Mouse (Mus musculus) neural tube, embryonic 11.5 days (tissue): Measurements from ENCODE around the gene Pdcd1lg2. TPM values are rescaled to one million over a fixed set of nuclear protein-coding genes. Genes with fewer than 3 reads are reported as not detected.
A peak's percentile ranks its signal among the peaks of the same experiment; 100 is the strongest.

Experiments
- ATAC-seq: fragments of 200-750 bp; cut with Nextera tagmentation; 2 replicates; pipeline ENCODE4 v1.8.0; 2017; ENCODE audit warnings: moderate number of reproducible peaks, mild to moderate bottlenecking, moderate TSS enrichment, moderate library complexity; ENCODE audit not compliant: insufficient read depth, low FRiP score, low TSS enrichment
- DNase-seq: peaks from one replicate; pipeline ENCODE4 v3.0.0-alpha.2; 2015; ENCODE audit warnings: low spot score
- H3K27ac ChIP-seq: fragments of 300-500 bp; sonication (generic); 2 replicates; pipeline ENCODE4 v1.5.1; 2014; ENCODE audit warnings: low read depth, mild to moderate bottlenecking, low read length
- H3K27me3 ChIP-seq: fragments of 300-500 bp; sonication (generic); 2 replicates; pipeline ENCODE4 v1.6.1; 2014; ENCODE audit warnings: mild to moderate bottlenecking, low read length, mixed read lengths; ENCODE audit not compliant: control insufficient read depth, insufficient read depth
- H3K36me3 ChIP-seq: fragments of 300-500 bp; sonication (generic); 2 replicates; pipeline ENCODE4 v1.6.1; 2014; ENCODE audit warnings: mild to moderate bottlenecking, low read length, moderate library complexity, mixed read lengths; ENCODE audit not compliant: control insufficient read depth, insufficient read depth
- H3K4me1 ChIP-seq: fragments of 300-500 bp; sonication (generic); 2 replicates; pipeline ENCODE4 v1.6.1; 2014; ENCODE audit warnings: low read length, mixed read lengths; ENCODE audit not compliant: control insufficient read depth, insufficient read depth
- H3K4me2 ChIP-seq: fragments of 300-500 bp; sonication (generic); 2 replicates; pipeline ENCODE4 v1.6.1; 2014; ENCODE audit warnings: low read depth, mild to moderate bottlenecking, moderate library complexity
- H3K4me3 ChIP-seq: fragments of 300-500 bp; sonication (generic); 2 replicates; pipeline ENCODE4 v1.5.1; 2014; ENCODE audit warnings: low read depth, low read length
- H3K9ac ChIP-seq: fragments of 300-500 bp; sonication (generic); 2 replicates; pipeline ENCODE4 v1.6.1; 2014; ENCODE audit warnings: mild to moderate bottlenecking, low read length
- H3K9me3 ChIP-seq: fragments of 300-500 bp; sonication (generic); 2 replicates; pipeline ENCODE4 v1.6.1; 2016; ENCODE audit warnings: low read length; ENCODE audit not compliant: control insufficient read depth
- WGBS: fragments of 180-500 bp; shearing (Covaris S2); extraction: QIAGEN DNeasy Blood & Tissue Kit; methylation state at CpG from one replicate; pipeline ENCODE4 v1.1.7; 2014; 5-methylcytosine and 5-hydroxymethylcytosine counted together
- polyA plus RNA-seq: library from polyadenylated mRNA; unstranded; fragments of >200 nt; fragmentation: Nextera tagmentation; extraction: Ambion mirVana; gene quantifications from 2 replicates; pipeline ENCODE4 v1.2.1, GENCODE M21; 2014

Gene Pdcd1lg2
- polyA plus RNA-seq, 1 experiment from 2014 or later: not detected

- Histone ChIP-seq H3K9ac (no peak overlapping the region), H3K4me1 (no peaks in the 10 kb centered on the region), H3K4me2 (no peak overlapping the region), H3K27ac (no peak overlapping the region), H3K4me3 (no peak overlapping the region), H3K9me3 (no peaks in the 10 kb centered on the region), H3K36me3 (no peaks in the 10 kb centered on the region), H3K27me3 (no peaks in the 10 kb centered on the region)
- ATAC-seq (no peak), DNase-seq (no peak)
- 91% methylated on average over 7 of the region's 7 CpGs for WGBS
These were observed 53.1 kb downstream of the Pdcd1lg2 start for GRCm38 (mm10) chr19:29463645-29464395.

DNA sequence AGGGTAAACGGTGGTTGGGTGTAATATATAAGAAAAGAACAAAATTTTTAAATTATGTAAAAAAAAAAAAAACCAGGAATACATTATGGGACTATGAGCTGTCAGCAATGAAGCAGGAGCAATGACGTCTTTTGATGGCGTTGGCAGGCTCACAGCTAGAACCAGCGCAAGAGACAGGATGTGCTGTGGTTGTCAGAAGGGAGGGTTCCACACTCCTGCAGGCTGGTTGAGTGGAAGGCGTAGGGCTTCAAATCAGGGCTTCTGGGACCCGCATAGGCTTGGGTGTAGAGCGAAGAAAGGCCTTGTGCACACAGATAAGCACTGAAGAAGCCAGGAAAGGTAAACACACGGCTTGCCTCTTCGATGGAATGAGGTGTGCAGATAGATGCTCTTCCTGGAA lies 56.1 kb downstream of the Pdcd1lg2 start:
- H3K27ac ChIP-seq: no peak overlapping the region
- H3K9ac ChIP-seq: no peak overlapping the region
- WGBS: 87% methylated on average over 9 of the region's 9 CpGs
- DNase-seq: no peak
- no peaks in the 10 kb centered on the region for H3K27me3 ChIP-seq
- H3K4me2 ChIP-seq: no peak overlapping the region
- H3K9me3 ChIP-seq: no peaks in the 10 kb centered on the region
- 0 out of 2 replicates have a peak, but pooled peaks cover 4% of the 10 kb centered on the region for H3K4me1 ChIP-seq
- ATAC-seq: no peak
- H3K36me3 ChIP-seq: no peaks in the 10 kb centered on the region
- H3K4me3 ChIP-seq: no peak overlapping the region

GRCm38 (mm10) chr19:29468941-29469685 lies 58.4 kb downstream of the Pdcd1lg2 start:
- 93% methylated on average over 10 of the region's 10 CpGs for WGBS
- H3K27me3 ChIP-seq: no peaks in the 10 kb centered on the region
- H3K9me3 ChIP-seq: no peaks in the 10 kb centered on the region
- no peak overlapping the region for H3K4me3 ChIP-seq
- no peak overlapping the region for H3K4me2 ChIP-seq
- ATAC-seq: no peak
- no peaks in the 10 kb centered on the region for H3K36me3 ChIP-seq
- no peak for DNase-seq
- H3K27ac ChIP-seq: no peak overlapping the region
- H3K9ac ChIP-seq: no peak overlapping the region
- 0 out of 2 replicates have a peak, but pooled peaks cover 4% of the 10 kb centered on the region for H3K4me1 ChIP-seq

GRCm38 (mm10) chr19:29469686-29470254 lies 59.1 kb downstream of the Pdcd1lg2 start:
- H3K36me3 ChIP-seq: no peaks in the 10 kb centered on the region
- H3K9me3 ChIP-seq: no peaks in the 10 kb centered on the region
- no peak overlapping the region for H3K4me2 ChIP-seq
- DNase-seq (no peak), ATAC-seq (no peak)
- 88% methylated on average over 2 of the region's 2 CpGs for WGBS
- H3K9ac ChIP-seq: no peak overlapping the region
- H3K27ac ChIP-seq: no peak overlapping the region
- no peaks in the 10 kb centered on the region for H3K27me3 ChIP-seq
- H3K4me3 ChIP-seq: no peak overlapping the region
- H3K4me1 ChIP-seq: 0 out of 2 replicates have a peak, but pooled peaks cover 4% of the 10 kb centered on the region

DNA sequence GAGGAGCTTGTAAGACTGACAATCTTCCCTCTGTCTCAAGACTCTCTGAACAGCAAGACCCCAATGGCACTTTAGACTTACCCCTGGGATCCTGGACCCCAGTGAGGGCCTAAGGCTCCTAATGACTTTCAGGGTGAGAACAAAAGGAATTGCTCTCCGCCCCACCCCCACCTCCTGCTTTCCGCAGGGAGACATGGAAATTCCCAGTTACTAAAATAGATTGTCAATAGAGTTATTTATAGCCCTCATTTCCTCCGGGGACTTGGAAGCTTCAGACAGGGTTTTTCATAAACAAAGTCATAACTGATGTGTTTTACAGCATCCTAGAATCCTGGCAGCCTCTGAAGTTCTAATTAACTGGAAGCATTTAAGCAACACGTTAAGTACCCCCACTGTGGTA lies 59.9 kb downstream of the Pdcd1lg2 start:
- H3K9me3 ChIP-seq: no peaks in the 10 kb centered on the region
- H3K4me1 ChIP-seq: 0 out of 2 replicates have a peak, but pooled peaks cover 4% of the 10 kb centered on the region
- DNase-seq: no peak
- no peaks in the 10 kb centered on the region for H3K27me3 ChIP-seq
- 0 out of 2 replicates have a peak overlapping the region, but pooled peaks have one; percentile 27 for H3K27ac ChIP-seq
- no peak for ATAC-seq
- H3K4me2 ChIP-seq: no peak overlapping the region
- no peak overlapping the region for H3K4me3 ChIP-seq
- H3K36me3 ChIP-seq: no peaks in the 10 kb centered on the region
- no peak overlapping the region for H3K9ac ChIP-seq
- WGBS: 12% methylated on average over 4 of the region's 4 CpGs

DNA sequence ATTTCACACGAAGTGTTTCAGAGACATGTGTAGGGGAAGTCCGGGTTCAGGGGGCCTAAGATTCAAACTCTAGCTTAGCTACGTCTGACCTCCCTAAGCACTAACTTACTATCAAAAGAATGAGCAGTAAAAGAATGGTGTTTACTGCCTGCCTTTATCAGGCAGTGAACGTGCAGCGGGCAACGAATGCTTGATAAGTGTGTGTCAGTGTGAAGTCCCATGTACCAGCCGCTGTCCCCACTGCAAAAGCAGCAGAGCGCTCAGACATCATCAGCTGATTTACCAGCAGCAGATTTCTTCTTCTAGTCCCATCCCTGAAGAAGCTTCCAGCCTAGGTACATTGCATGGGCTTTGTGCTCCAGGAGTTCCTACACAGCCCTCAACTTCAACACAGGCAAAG lies 61.7 kb downstream of the Pdcd1lg2 start:
- ATAC-seq (no peak), DNase-seq (no peak)
- H3K27me3 ChIP-seq: no peaks in the 10 kb centered on the region
- 84% methylated on average over 8 of the region's 8 CpGs for WGBS
- no peaks in the 10 kb centered on the region for H3K9me3 ChIP-seq
- H3K27ac ChIP-seq: no peak overlapping the region
- H3K4me3 ChIP-seq: no peak overlapping the region
- no peak overlapping the region for H3K9ac ChIP-seq
- no peak overlapping the region for H3K4me2 ChIP-seq
- H3K4me1 ChIP-seq: 0 out of 2 replicates have a peak, but pooled peaks cover 4% of the 10 kb centered on the region
- no peaks in the 10 kb centered on the region for H3K36me3 ChIP-seq

DNA sequence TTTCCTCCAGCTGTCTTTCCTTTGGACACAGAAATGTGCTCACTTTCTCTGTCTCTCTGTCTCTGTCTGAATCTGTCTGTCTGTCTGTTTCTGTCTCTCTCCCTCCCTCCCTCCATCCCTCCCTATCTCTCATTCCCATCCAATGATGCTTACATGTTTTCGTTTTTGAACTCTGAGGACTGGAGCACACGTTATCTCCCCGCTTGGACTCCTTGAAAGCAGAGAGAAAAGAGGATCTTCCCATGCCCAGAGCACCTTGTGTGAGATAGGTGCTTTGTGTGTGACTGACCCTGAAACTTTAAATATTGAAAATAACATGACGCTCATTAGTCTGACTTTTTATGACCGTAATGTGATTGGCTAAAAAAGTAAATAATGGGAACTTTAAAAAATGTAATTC lies 62.2 kb downstream of the Pdcd1lg2 start:
- H3K4me1 ChIP-seq: 0 out of 2 replicates have a peak, but pooled peaks cover 4% of the 10 kb centered on the region
- no peak overlapping the region for H3K4me2 ChIP-seq
- no peak overlapping the region for H3K9ac ChIP-seq
- no peak overlapping the region for H3K27ac ChIP-seq
- no peaks in the 10 kb centered on the region for H3K27me3 ChIP-seq
- ATAC-seq: no peak
- no peaks in the 10 kb centered on the region for H3K36me3 ChIP-seq
- no peak overlapping the region for H3K4me3 ChIP-seq
- H3K9me3 ChIP-seq: no peaks in the 10 kb centered on the region
- WGBS: 88% methylated on average over 5 of the region's 5 CpGs
- no peak for DNase-seq

DNA sequence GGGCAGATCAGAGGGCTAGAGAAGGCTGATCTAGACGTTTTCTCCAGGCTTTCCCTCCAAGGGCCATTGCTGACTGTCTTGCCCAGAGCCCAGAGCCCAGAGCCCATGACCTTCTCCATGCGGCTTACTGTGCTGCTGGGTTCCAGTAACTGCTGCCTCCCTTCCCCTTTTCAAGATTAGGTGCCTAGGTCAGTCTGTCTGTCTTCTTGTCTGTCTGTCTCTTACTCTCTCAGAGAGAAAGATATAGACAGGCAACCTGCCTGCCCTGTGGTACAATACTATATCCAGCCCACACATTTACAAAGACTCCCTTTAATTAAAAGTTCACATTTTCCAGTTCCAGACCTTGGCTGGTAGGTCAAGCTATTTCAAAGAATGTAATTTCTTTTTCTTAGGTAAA lies 64.1 kb downstream of the Pdcd1lg2 start:
- DNase-seq (no peak), ATAC-seq (no peak)
- H3K27me3 ChIP-seq: no peaks in the 10 kb centered on the region
- H3K9ac ChIP-seq: no peak overlapping the region
- H3K27ac ChIP-seq: no peak overlapping the region
- H3K4me2 ChIP-seq: no peak overlapping the region
- no peak overlapping the region for H3K4me3 ChIP-seq
- no peaks in the 10 kb centered on the region for H3K36me3 ChIP-seq
- H3K4me1 ChIP-seq: 0 out of 2 replicates have a peak, but pooled peaks cover 4% of the 10 kb centered on the region
- no peaks in the 10 kb centered on the region for H3K9me3 ChIP-seq
- WGBS: 51% methylated on average over 2 of the region's 2 CpGs
